Mouse (Mus musculus) G1E (cell line): ENCODE results near the gene Spata48. TPM values are rescaled to one million over a fixed set of nuclear protein-coding genes. Genes with fewer than 3 reads are reported as not detected.
A peak's percentile ranks its signal among the peaks of the same experiment; 100 is the strongest.

Experiments
- ATAC-seq: 2 replicates; pipeline ENCODE4 v1.8.0; 2016; ENCODE audit warnings: mild to moderate bottlenecking; ENCODE audit not compliant: insufficient number of reproducible peaks, poor library complexity, low FRiP score, severe bottlenecking; ENCODE audit errors: extremely low read depth
- DNase-seq: peaks from one replicate; pipeline ENCODE4 v3.0.0; 2012; ENCODE audit warnings: low spot score
- H3K27me3 ChIP-seq: 2 replicates; pipeline ENCODE4 v1.6.1; 2012; ENCODE audit warnings: mild to moderate bottlenecking, low read length, inconsistent platforms; ENCODE audit not compliant: insufficient read depth
- H3K36me3 ChIP-seq: replicated peaks from 2 replicates; pipeline ENCODE3; 2012; ENCODE audit warnings: mild to moderate bottlenecking, inconsistent platforms
- H3K4me1 ChIP-seq: 2 replicates; pipeline ENCODE4 v1.6.1; 2012; ENCODE audit warnings: low read depth, low read length, inconsistent platforms, mixed read lengths; ENCODE audit not compliant: insufficient read depth
- H3K4me3 ChIP-seq: 2 replicates; pipeline ENCODE4 v1.5.1; 2012; ENCODE audit warnings: low read depth, mild to moderate bottlenecking, inconsistent platforms, low read length, moderate library complexity, mixed read lengths
- H3K9me3 ChIP-seq: replicated peaks from 2 replicates; pipeline ENCODE4 v1.6.1; 2012; ENCODE audit warnings: inconsistent platforms
- CTCF ChIP-seq: IDR thresholded peaks from 2 replicates; pipeline ENCODE4 v1.5.1; 2012; ENCODE audit warnings: low read depth, low read length, inconsistent platforms, mixed read lengths
- GATA1 ChIP-seq: IDR thresholded peaks from 2 replicates; pipeline ENCODE4 v1.6.1; 2012; ENCODE audit warnings: borderline replicate concordance, low read length, inconsistent platforms, mixed read lengths
- GATA2 ChIP-seq: IDR thresholded peaks from 2 replicates; pipeline ENCODE4 v1.6.1; 2012; ENCODE audit warnings: low read depth, low read length, inconsistent platforms, borderline replicate concordance
- POLR2AphosphoS5 ChIP-seq: IDR thresholded peaks from 2 replicates; pipeline ENCODE4 v1.6.1; 2012; ENCODE audit warnings: low read depth, low read length, inconsistent platforms; ENCODE audit not compliant: insufficient replicate concordance
- TAL1 ChIP-seq: conservative IDR thresholded peaks from 2 replicates; pipeline ENCODE4 v1.6.1; 2012; ENCODE audit warnings: low read depth, low read length, inconsistent platforms, mixed read lengths
- polyA plus RNA-seq: library from polyadenylated mRNA; stranded (reverse); fragments of >175 nt; gene quantifications from 2 replicates; pipeline ENCODE4 v1.2.3, GENCODE M21; 2012
- total RNA-seq, 2 experiments: library from RNA; stranded (forward) in 1 of 2; stranded (reverse) in 1 of 2; fragments of 200-1000 nt in 1 of 2; fragments of >200 nt in 1 of 2; fragmentation: Nextera tagmentation in 1 of 2; gene quantifications; 2 replicates each; pipeline ENCODE4 v1.2.3; 2014 to 2017

Gene Spata48
- total RNA-seq (2014; fragmentation: Nextera tagmentation) (0.68 and 1.6 TPM in 2 replicates), total RNA-seq (2017) (1.7 and 3.4 TPM in 2 replicates), polyA plus RNA-seq (2.7 and 7.0 TPM in 2 replicates)

DNA sequence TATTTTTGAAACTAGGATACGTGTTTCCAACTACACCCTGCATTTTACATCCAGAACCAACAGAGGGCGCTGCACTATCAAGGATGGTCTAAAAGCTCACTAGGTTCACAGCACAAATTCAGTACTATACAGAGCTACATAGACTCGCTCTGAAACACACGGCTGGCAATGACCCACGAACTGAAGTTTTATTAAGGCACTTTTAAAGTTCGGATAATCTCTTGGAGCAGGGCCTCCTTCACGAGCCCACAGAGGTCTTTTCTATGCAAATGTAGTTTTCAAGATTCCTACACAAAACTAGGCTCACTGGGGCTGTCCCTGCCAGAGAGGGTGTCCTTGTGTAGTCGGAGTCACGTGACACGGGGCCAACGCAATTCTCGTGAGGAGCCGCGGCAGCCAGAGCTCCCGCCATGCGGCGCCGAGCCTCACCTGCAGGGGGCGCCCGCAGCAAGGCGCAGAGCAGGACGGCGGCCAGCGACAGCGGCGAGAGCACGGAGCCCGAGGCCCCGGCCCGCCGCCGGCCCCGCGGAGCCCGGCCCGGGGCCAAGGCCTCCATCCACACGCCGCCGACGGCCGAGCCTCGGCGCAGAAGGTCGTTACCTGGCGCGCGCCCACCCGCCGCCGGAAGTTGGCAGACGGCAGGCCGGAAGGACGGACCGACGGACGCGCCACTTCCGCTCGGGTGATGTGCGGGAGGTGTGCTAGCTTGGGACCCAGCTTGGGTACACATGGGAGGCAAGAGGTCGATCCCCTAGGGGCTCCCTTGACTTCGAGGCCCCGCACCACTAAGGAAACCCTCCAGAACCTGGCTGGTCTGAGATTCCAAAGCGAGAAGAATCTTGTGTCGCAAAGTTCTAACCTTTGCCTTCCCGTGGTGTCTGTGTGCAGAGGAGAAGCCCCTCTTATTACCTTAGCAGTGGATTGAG lies at the start of gene Spata48, which contains the start of gene Zpbp:
Spata48 (plus strand) TSS at position 460 of the 926 bp plus-strand sequence.
Zpbp (minus strand) TSS at position 774 of the 926 bp plus-strand sequence.
- Histone ChIP-seq H3K4me1 (peaks cover 16% of the 10 kb centered on the region), H3K4me3 (peak within 1 kb of the TSS; percentile 77), H3K27me3 (no peaks in the 10 kb centered on the region), H3K9me3 (no peaks in the 10 kb centered on the region), H3K36me3 (peaks cover 2% of the 10 kb centered on the region)
- ATAC-seq, result peak; percentile 90
- peak; percentile 76 for TF ChIP-seq CTCF
- no peak for TF ChIP-seq GATA1
- peak; percentile 85 for DNase-seq

DNA sequence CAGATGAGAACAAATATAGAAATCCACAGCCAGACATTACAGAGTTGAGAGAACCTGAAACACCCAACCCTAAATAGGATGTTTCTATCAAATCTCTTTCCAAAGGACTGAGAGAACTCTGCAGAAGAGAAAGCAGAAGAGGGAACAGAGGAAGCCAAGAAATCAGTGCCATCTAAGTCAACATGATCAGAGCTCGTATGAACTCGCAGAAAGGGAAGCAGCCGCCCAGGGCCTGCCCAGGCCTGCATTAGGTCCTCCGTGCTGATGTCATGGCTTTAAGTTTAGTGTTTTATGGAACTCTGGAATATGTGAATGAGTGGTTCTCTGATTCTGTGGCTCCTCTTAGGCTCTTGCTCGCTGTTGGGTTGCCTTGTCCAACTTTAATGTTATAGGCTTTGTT lies 47.7 kb upstream of the Spata48 start:
- no peaks in the 10 kb centered on the region for H3K9me3 ChIP-seq
- H3K27me3 ChIP-seq, result no peaks in the 10 kb centered on the region
- no peaks in the 10 kb centered on the region for H3K4me1 ChIP-seq
- DNase-seq (no peak), ATAC-seq (no peak)
- TF ChIP-seq POLR2AphosphoS5, result no peak
- TF ChIP-seq GATA2, result no peak
- no peak for TF ChIP-seq GATA1
- TF ChIP-seq TAL1, result no peak
- no peak for TF ChIP-seq CTCF
- no peak overlapping the region for H3K4me3 ChIP-seq
- H3K36me3 ChIP-seq, result no peaks in the 10 kb centered on the region

DNA sequence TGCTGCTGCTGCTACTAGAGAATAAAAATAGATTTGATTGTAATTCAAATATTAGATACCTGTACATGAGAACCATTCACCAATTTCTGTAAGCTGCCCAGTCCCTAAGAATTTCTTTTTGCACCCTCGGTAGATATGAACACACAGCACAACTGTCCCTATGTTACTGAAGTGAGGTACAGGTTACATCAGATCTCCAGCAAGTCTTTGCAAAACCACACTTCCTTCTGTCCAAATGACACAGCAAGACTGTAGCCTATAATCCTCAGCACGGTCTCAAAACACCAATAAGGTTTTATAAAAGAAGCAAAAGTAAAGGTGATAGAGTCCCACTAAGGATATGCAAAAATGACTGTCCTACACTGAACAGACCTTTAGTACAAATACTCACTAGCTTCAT lies 44.5 kb upstream of the Spata48 start:
- H3K4me1 ChIP-seq, result no peaks in the 10 kb centered on the region
- no peak for TF ChIP-seq GATA1
- TF ChIP-seq POLR2AphosphoS5, result no peak
- TF ChIP-seq TAL1, result no peak
- no peak for TF ChIP-seq GATA2
- no peak for TF ChIP-seq CTCF
- H3K27me3 ChIP-seq, result no peaks in the 10 kb centered on the region
- H3K36me3 ChIP-seq, result no peaks in the 10 kb centered on the region
- no peak for ATAC-seq
- no peak for DNase-seq
- H3K9me3 ChIP-seq, result no peaks in the 10 kb centered on the region
- H3K4me3 ChIP-seq, result no peak overlapping the region

DNA sequence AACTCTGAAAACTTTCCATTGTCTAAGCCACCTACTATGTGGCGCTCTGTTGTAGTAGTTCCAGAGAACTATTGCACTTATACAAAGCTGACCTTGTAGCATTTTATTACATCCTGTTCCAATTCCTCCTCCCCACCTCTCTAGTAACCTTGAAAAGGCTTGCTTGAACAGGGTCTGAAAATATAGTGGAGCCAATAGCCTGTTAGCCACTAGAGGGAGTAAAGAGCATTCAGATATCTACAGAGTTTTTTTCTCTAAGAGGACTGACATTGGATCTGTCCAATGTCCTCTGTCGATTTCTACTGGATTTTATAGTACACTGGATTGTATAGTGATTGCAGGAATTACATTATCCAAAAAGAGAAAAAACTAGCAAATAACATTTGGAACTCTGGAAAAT lies 6.9 kb upstream of the Spata48 start:
- TF ChIP-seq CTCF, result peak; percentile 34
- TF ChIP-seq GATA2, result no peak
- peak; percentile 37 for DNase-seq

DNA sequence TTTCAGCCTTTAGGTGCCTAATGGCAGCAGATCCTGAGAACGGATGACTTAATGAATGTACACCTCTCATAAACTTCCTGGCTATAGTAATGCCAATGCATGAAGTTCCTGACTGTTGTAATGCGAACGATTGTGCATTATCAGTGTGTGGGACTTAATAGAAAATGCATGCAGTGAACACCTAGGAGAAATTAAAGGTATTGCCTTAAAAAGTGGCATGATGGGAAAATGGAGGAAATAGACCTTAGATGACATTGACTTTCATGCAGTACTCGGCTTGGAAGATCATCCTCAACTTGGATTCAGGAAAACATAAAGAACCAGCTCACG lies 632 bp downstream of the Spata48 start:
- Histone ChIP-seq H3K4me1 (peaks cover 16% of the 10 kb centered on the region), H3K36me3 (peaks cover 2% of the 10 kb centered on the region), H3K4me3 (peak overlapping the region; percentile 77), H3K9me3 (no peaks in the 10 kb centered on the region), H3K27me3 (no peaks in the 10 kb centered on the region)
- ATAC-seq, result no peak
- TF ChIP-seq CTCF (no peak), TAL1 (no peak), GATA1 (no peak), POLR2AphosphoS5 (no peak), GATA2 (no peak)
- DNase-seq, result peak; percentile 1

More for the DNA sequence above, 6.9 kb upstream of the Spata48 start:
- H3K4me1 ChIP-seq, result no peaks in the 10 kb centered on the region
- H3K4me3 ChIP-seq, result no peak overlapping the region
- no peaks in the 10 kb centered on the region for H3K27me3 ChIP-seq
- H3K36me3 ChIP-seq, result peaks cover 2% of the 10 kb centered on the region
- no peaks in the 10 kb centered on the region for H3K9me3 ChIP-seq
- no peak; the same call in 1 of the 2 replicates for ATAC-seq

DNA sequence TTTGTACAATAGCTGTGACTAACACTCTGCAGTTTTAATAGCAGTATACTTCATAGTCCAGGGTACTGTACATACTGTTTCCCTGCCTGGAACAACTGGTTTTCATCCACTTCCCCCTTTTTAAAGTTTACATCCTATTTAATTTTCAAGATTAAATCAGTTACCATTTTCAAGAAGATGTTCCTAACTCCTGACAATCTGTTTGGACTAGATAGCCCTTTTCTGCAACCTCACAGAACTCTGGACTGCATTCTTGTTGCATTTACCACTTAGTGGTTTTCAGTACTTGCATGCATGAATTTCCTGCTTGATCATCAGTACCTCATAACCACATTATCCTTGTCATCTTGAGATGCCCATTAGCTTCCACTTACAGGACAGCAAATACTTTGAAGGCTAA lies 7.0 kb downstream of the Spata48 start:
- DNase-seq, result no peak
- no peaks in the 10 kb centered on the region for H3K36me3 ChIP-seq
- H3K27me3 ChIP-seq, result no peaks in the 10 kb centered on the region; the same call in none of the 2 replicates
- H3K4me1 ChIP-seq, result 0 out of 2 replicates have a peak, but pooled peaks cover 4% of the 10 kb centered on the region
- H3K9me3 ChIP-seq, result no peaks in the 10 kb centered on the region
- no peak overlapping the region for H3K4me3 ChIP-seq
- peak; percentile 43; the same call in 1 of the 2 replicates for ATAC-seq
- TF ChIP-seq CTCF, result no peak
- TF ChIP-seq GATA2, result no peak
- TF ChIP-seq POLR2AphosphoS5, result no peak
- no peak for TF ChIP-seq GATA1
- TF ChIP-seq TAL1, result no peak
